Mouse (Mus musculus) erythroblast, embryonic 14.5 days (primary cell): ENCODE measurements around the gene Maats1.

Experiments
- GATA1 ChIP-seq: IDR thresholded peaks from 2 replicates; pipeline ENCODE4 v1.6.1; 2012; ENCODE audit warnings: low read length, inconsistent platforms, mixed read lengths
- TAL1 ChIP-seq: IDR thresholded peaks from 3 replicates; pipeline ENCODE4 v1.6.1; 2012; ENCODE audit warnings: low read length, inconsistent platforms, mixed read lengths

- TF ChIP-seq GATA1 (no peak), TAL1 (no peak)
Measured at GRCm38 (mm10) chr16:38385184-38385634, 43.3 kb upstream of the Maats1 start.
